In the genomic region with DNA sequence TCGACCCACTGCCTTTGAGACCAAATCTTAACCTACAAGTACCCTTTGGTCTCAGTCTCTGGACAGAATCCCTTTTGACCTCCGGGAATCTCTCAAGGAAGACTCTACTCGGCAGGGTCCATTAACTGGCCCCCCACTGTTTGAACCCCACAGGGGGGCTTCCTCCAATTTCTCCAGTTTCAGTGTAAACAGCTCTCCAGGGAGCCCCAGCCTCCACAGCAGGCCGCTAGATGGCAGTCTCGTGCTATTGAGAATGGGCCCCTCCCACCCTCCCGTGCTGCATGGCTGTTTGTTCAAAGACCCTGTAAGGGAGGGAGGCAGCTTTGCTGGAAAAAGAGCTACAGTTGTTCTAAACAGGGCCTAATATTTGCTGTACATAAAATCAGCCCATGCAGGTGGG, we compare ENCODE assay signal across 8 mouse cellular contexts. TPM values are rescaled to one million over a fixed set of nuclear protein-coding genes. Genes with fewer than 3 reads are reported as not detected.
A peak's percentile ranks its signal among the peaks of the same experiment; 100 is the strongest.
DNase-seq lines count a peak whose midpoint lies in the region; ATAC-seq and TF ChIP-seq lines count a peak whose summit lies in the region.

No protein-coding gene starts in this region.

- peaks cover 22% of the 10 kb centered on the region; the same call in 1 of the 2 replicates for H3K36me3 ChIP-seq in heart, embryonic 14.5 days (ENCODE audit: control insufficient read depth, insufficient read depth, low read length)

- TF ChIP-seq POLR2A in lung, adult 2 months (IDR thresholded peaks at IDR 0.05; ENCODE audit: borderline replicate concordance, extremely low read depth, low read depth, low read length) = no peak

- 11% methylated on average over 6 of the region's 6 CpGs for WGBS in heart, embryonic 14.5 days
- 16% methylated on average over 6 of the region's 6 CpGs for WGBS in lung, adult 2 months

- H3K4me3 ChIP-seq in heart, embryonic 14.5 days (ENCODE audit: control insufficient read depth in 1 of 2, insufficient read depth in 1 of 2, low read depth in 1 of 2, low read length in 2 of 2) = no peak overlapping the region
- no peak overlapping the region for H3K4me3 ChIP-seq in lung, adult 2 months (replicated peaks; ENCODE audit: extremely low read depth, low read depth, low read length)

- peak overlapping the region; percentile 58 for H3K9ac ChIP-seq in heart, embryonic 14.5 days (ENCODE audit: low read length)

- H3K27me3 ChIP-seq in heart, embryonic 14.5 days (ENCODE audit: control insufficient read depth, insufficient read depth, low read length) = no peaks in the 10 kb centered on the region

- no peaks in the 10 kb centered on the region for H3K9me3 ChIP-seq in heart, embryonic 14.5 days (ENCODE audit: control insufficient read depth, low read length)

- peak overlapping the region; percentile 36 to 64; a peak in 3 of 4 replicates for H3K27ac ChIP-seq in heart, embryonic 14.5 days (replicated peaks in 1 of 2; ENCODE audit: control insufficient read depth in 1 of 2, insufficient read depth in 1 of 2, low read depth in 2 of 2, low read length in 2 of 2)

- ATAC-seq in heart, embryonic 14.5 days (ENCODE audit: insufficient number of reproducible peaks, insufficient read depth, low FRiP score, low read depth) = peak; percentile 48

- DNase-seq in 3T3-L1 (ENCODE audit: low read depth, low spot score) (peak; percentile 61), ZHBTc4 (ENCODE audit: low read depth, low spot score) (peak; percentile 82)
- DNase-seq in embryo, embryonic 11 days = peak; percentile 92
- DNase-seq in kidney, postnatal 36 days = peak; percentile 30 to 84
- DNase-seq in lung, adult 2 months = peak; percentile 38
- peak; percentile 22 for DNase-seq in retina, adult 2 months (ENCODE audit: low read depth, low spot score)
- DNase-seq in thymus, postnatal 14 days = peak; percentile 82

- TF ChIP-seq CTCF in lung, adult 2 months (IDR thresholded peaks at IDR 0.05; ENCODE audit: insufficient read depth, low read length) = peak; percentile 58

- no peak overlapping the region for H3K4me2 ChIP-seq in heart, embryonic 14.5 days (ENCODE audit: low read length)

- peaks cover 36 to 50% of the 10 kb centered on the region in 2 experiments for H3K4me1 ChIP-seq in heart, embryonic 14.5 days (ENCODE audit: control insufficient read depth in 2 of 2, insufficient read depth in 2 of 2, low read length in 2 of 2)
- peaks cover 3% of the 10 kb centered on the region; the same call in 1 of the 2 replicates for H3K4me1 ChIP-seq in lung, adult 2 months (ENCODE audit: control insufficient read depth, insufficient read depth, low read length)

RNA-seq across cellular contexts. Expression of gene Mrpl23, which starts 5.4 kb away (rescaled TPM):
- polyA plus RNA-seq in heart, embryonic 14.5 days (2014; fragmentation: Nextera tagmentation; extraction: Ambion mirVana) = 23.5 and 23.8 TPM in 2 replicates
- 8.0 and 10.3 TPM in 2 replicates for polyA plus RNA-seq in lung, adult 2 months (2012; rRNA removed)

RNA-seq across cellular contexts. Expression of gene Tnnt3, which starts 39.2 kb away (rescaled TPM):
- polyA plus RNA-seq in heart, embryonic 14.5 days (2014; fragmentation: Nextera tagmentation; extraction: Ambion mirVana) = 3.9 and 5.8 TPM in 2 replicates
- polyA plus RNA-seq in lung, adult 2 months (2012; rRNA removed) = 4.1 and 64.7 TPM in 2 replicates

Comparison
In these comparisons a context has a peak if more than half of its experiments do, and no peak if none do; other contexts are left out.
1. DNase-seq: peak in every context shown above with its lines; median percentile 92 in embryo, embryonic 11 days; 82 in ZHBTc4; 82 in thymus, postnatal 14 days; 61 in 3T3-L1; 57 in kidney, postnatal 36 days; 38 in lung, adult 2 months; 22 in retina, adult 2 months.